Mouse (Mus musculus): ENCODE data around the gene Fsd2.
A peak's percentile ranks its signal among the peaks of the same experiment; 100 is the strongest.

Fsd2 gene

DNA sequence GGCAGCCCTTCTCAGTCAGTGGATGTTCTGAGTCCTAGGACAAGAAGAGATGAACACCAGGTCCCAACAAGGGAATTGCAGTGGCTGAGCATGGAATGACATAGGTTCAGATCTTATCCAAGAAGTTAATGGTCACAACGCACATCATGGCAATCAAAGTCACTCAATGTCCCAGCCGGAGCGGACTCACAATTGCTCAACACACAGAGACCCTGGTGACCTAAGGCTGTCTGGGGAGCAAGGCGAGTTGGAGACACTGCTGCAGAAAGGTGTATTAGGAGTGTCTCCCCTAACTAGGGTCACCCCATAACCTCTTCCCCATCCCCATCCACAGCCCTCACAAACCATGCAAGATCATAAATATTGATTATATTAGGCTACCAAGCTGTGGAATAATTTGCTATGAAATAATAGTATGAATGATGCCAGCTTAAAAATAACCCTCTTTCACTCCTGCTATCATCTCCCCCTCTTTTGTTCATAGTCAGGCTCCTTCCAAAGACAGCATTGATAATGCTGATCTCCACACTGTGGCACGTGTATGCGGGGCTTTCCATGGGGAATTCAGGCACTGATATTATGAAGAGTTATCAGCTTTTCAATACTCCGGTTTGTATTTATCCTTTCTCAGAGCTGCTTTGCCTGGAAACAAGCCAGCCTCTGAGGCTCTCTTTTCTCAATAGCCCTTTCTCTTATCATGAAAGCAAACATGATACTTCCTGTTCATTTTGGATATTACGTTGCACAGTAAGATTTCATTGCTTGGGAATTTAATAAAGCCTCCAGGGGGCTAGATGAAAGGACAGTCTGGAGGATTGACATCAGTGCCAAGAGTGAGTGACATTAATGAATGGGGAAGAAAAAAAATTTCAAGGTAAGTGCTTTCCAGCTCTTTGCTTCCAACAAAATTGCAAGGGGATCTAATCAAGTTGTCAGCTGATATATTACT, 6.4 kb downstream of the Fsd2 start:
- Histone ChIP-seq H3K4me1 (replicated peaks; ENCODE audit: low read depth, low read length) (no peaks in the 10 kb centered on the region), H3K4me3 (replicated peaks; ENCODE audit: low read length) (no peak overlapping the region), H3K36me3 (ENCODE audit: insufficient read depth, low read length) (no peaks in the 10 kb centered on the region), H3K27me3 (ENCODE audit: insufficient read depth, low read length) (no peaks in the 10 kb centered on the region), H3K9me3 (ENCODE audit: low read length) (no peaks in the 10 kb centered on the region)
- no peak for TF ChIP-seq CTCF (conservative IDR thresholded peaks at IDR 0.05; ENCODE audit: low read length)
- TF ChIP-seq NANOG (IDR thresholded peaks at IDR 0.05; ENCODE audit: borderline replicate concordance, low read length): no peak
- TF ChIP-seq POU5F1 (IDR thresholded peaks at IDR 0.05; ENCODE audit: borderline replicate concordance, low read length): no peak

GRCm38 (mm10) chr7:81559231-81559980, 7.3 kb downstream of the Fsd2 start:
- TF ChIP-seq POU5F1 (IDR thresholded peaks at IDR 0.05; ENCODE audit: borderline replicate concordance, low read length) (no peak), CTCF (conservative IDR thresholded peaks at IDR 0.05; ENCODE audit: low read length) (no peak), NANOG (IDR thresholded peaks at IDR 0.05; ENCODE audit: borderline replicate concordance, low read length) (no peak)

DNA sequence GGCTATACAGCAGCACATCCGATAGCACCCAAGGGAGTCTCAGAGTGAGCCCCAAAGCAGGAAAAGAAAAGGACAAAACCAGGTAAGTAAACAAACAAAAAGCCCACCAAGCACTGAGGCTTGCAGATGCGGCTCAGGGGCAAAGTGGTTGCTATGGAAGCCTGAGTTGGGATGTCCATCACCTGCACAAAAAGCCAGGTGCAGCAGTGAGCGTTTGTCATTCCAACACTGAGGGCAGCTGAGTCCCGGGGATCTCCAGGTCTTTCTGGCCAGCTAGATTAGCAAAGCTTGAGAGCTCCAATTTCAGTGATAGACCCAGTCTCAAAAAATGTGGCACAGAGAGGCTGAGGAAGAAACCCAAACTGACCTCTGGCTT, 8.8 kb downstream of the Fsd2 start:
- TF ChIP-seq CTCF (conservative IDR thresholded peaks at IDR 0.05; ENCODE audit: low read length): no peak
- no peak for TF ChIP-seq NANOG (IDR thresholded peaks at IDR 0.05; ENCODE audit: borderline replicate concordance, low read length)
- no peak for TF ChIP-seq POU5F1 (IDR thresholded peaks at IDR 0.05; ENCODE audit: borderline replicate concordance, low read length)
- Histone ChIP-seq H3K4me1 (replicated peaks; ENCODE audit: low read depth, low read length) (no peaks in the 10 kb centered on the region), H3K36me3 (ENCODE audit: insufficient read depth, low read length) (no peaks in the 10 kb centered on the region), H3K27me3 (ENCODE audit: insufficient read depth, low read length) (no peaks in the 10 kb centered on the region), H3K4me3 (replicated peaks; ENCODE audit: low read length) (no peak overlapping the region), H3K9me3 (ENCODE audit: low read length) (no peaks in the 10 kb centered on the region)

More at GRCm38 (mm10) chr7:81559231-81559980, 7.3 kb downstream of the Fsd2 start:
- Histone ChIP-seq H3K27me3 (ENCODE audit: insufficient read depth, low read length) (no peaks in the 10 kb centered on the region), H3K4me3 (replicated peaks; ENCODE audit: low read length) (no peak overlapping the region), H3K4me1 (replicated peaks; ENCODE audit: low read depth, low read length) (no peaks in the 10 kb centered on the region), H3K36me3 (ENCODE audit: insufficient read depth, low read length) (no peaks in the 10 kb centered on the region), H3K9me3 (ENCODE audit: low read length) (no peaks in the 10 kb centered on the region)

DNA sequence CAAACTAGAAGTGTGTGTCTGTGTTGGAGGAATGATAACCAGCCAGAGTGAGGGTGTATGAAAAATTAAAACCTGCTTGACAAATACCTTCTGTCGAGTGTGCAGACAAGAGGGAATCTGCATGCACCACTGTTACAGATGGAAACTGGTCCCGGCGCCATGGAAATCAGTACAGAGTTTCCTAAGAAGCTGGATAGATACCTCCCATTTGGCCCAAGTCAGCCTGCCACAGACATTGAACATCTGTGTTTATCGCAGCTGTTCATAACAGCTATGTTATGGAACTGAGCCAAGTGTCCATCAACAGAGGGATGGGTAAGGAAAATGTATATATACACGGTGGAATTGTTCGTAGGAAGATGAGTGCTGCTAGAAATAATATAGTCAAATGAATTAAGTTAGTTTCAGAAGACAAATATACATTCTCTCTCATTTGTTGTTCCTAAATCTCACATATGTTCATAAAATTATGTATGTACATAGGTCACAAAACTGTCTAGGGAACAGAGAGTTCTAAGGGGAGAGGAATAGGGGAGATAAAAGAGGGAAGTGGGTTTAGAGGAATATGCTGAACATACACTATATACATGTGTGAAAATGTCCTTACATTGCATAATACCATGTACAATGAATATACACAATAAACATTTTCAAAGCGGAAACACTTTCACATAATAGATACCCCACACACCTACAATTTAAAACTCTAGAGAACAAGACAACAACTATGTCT, 9.3 kb downstream of the Fsd2 start:
- Histone ChIP-seq H3K27me3 (ENCODE audit: insufficient read depth, low read length) (no peaks in the 10 kb centered on the region), H3K4me1 (replicated peaks; ENCODE audit: low read depth, low read length) (no peaks in the 10 kb centered on the region), H3K9me3 (ENCODE audit: low read length) (no peaks in the 10 kb centered on the region), H3K36me3 (ENCODE audit: insufficient read depth, low read length) (no peaks in the 10 kb centered on the region), H3K4me3 (replicated peaks; ENCODE audit: low read length) (no peak overlapping the region)
- TF ChIP-seq NANOG (IDR thresholded peaks at IDR 0.05; ENCODE audit: borderline replicate concordance, low read length) (no peak), CTCF (conservative IDR thresholded peaks at IDR 0.05; ENCODE audit: low read length) (no peak), POU5F1 (IDR thresholded peaks at IDR 0.05; ENCODE audit: borderline replicate concordance, low read length) (no peak)

- Histone ChIP-seq H3K4me3 (replicated peaks; ENCODE audit: low read length) (no peak overlapping the region), H3K36me3 (ENCODE audit: insufficient read depth, low read length) (no peaks in the 10 kb centered on the region), H3K27me3 (ENCODE audit: insufficient read depth, low read length) (no peaks in the 10 kb centered on the region), H3K9me3 (ENCODE audit: low read length) (no peaks in the 10 kb centered on the region), H3K4me1 (replicated peaks; ENCODE audit: low read depth, low read length) (no peaks in the 10 kb centered on the region)
- TF ChIP-seq POU5F1 (IDR thresholded peaks at IDR 0.05; ENCODE audit: borderline replicate concordance, low read length): no peak
- TF ChIP-seq NANOG (IDR thresholded peaks at IDR 0.05; ENCODE audit: borderline replicate concordance, low read length): no peak
- TF ChIP-seq CTCF (conservative IDR thresholded peaks at IDR 0.05; ENCODE audit: low read length): no peak
Observed at GRCm38 (mm10) chr7:81556839-81557238, 9.9 kb downstream of the Fsd2 start.

GRCm38 (mm10) chr7:81554369-81554768, 12.4 kb downstream of the Fsd2 start:
- Histone ChIP-seq H3K4me3 (replicated peaks; ENCODE audit: low read length) (no peak overlapping the region), H3K36me3 (ENCODE audit: insufficient read depth, low read length) (no peaks in the 10 kb centered on the region), H3K9me3 (ENCODE audit: low read length) (no peaks in the 10 kb centered on the region), H3K4me1 (replicated peaks; ENCODE audit: low read depth, low read length) (no peaks in the 10 kb centered on the region), H3K27me3 (ENCODE audit: insufficient read depth, low read length) (no peaks in the 10 kb centered on the region; the same call in 1 of the 2 replicates)
- TF ChIP-seq CTCF (conservative IDR thresholded peaks at IDR 0.05; ENCODE audit: low read length) (peak; percentile 89), POU5F1 (IDR thresholded peaks at IDR 0.05; ENCODE audit: borderline replicate concordance, low read length) (no peak), NANOG (IDR thresholded peaks at IDR 0.05; ENCODE audit: borderline replicate concordance, low read length) (no peak)

DNA sequence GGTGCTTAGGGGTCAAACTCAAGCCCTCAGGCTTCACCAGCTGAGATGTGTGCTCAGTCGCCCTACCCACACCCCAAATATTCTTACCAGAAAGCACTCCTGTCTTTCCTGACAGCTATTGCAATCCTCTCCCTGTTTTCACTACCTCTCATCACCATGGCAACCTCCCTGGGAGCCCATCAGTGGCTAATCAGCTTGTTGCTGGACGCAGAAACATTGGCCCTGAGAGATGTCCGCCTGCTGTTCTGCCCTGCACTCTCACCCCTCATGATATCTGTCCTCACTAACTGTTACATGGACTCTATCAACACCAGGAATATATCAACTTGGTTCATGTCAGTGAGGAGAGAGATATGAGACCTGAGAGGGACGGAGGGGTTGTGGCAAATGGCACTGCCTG, 13.2 kb downstream of the Fsd2 start:
- Histone ChIP-seq H3K4me3 (replicated peaks; ENCODE audit: low read length) (no peak overlapping the region), H3K4me1 (replicated peaks; ENCODE audit: low read depth, low read length) (peaks cover 3% of the 10 kb centered on the region; the same call in 1 of the 2 replicates), H3K36me3 (ENCODE audit: insufficient read depth, low read length) (no peaks in the 10 kb centered on the region), H3K9me3 (ENCODE audit: low read length) (no peaks in the 10 kb centered on the region), H3K27me3 (ENCODE audit: insufficient read depth, low read length) (no peaks in the 10 kb centered on the region; the same call in 1 of the 2 replicates)
- no peak for TF ChIP-seq NANOG (IDR thresholded peaks at IDR 0.05; ENCODE audit: borderline replicate concordance, low read length)
- no peak for TF ChIP-seq POU5F1 (IDR thresholded peaks at IDR 0.05; ENCODE audit: borderline replicate concordance, low read length)
- no peak for TF ChIP-seq CTCF (conservative IDR thresholded peaks at IDR 0.05; ENCODE audit: low read length)
